Mouse (Mus musculus) bone marrow, adult 2 months (tissue): ENCODE results near the gene Slc27a2. TPM values are rescaled to one million over a fixed set of nuclear protein-coding genes. Genes with fewer than 3 reads are reported as not detected.

Experiments used
- H3K27ac ChIP-seq: fragments of 200-500 bp; 2 replicates; pipeline ENCODE4 v1.5.1; 2012; ENCODE audit warnings: low read depth, mild to moderate bottlenecking, control low read depth, inconsistent platforms, low read length; ENCODE audit not compliant: control insufficient read depth, poor library complexity, insufficient read depth
- H3K4me1 ChIP-seq: fragments of 200-500 bp; 2 replicates; pipeline ENCODE4 v1.6.1; 2011; ENCODE audit warnings: low read length; ENCODE audit not compliant: control insufficient read depth, insufficient read depth
- H3K4me3 ChIP-seq: fragments of 200-500 bp; replicated peaks from 2 replicates; pipeline ENCODE3; 2011; ENCODE audit warnings: mild to moderate bottlenecking, low read depth, low read length, control low read depth; ENCODE audit not compliant: control insufficient read depth
- CTCF ChIP-seq: fragments of 200-500 bp; IDR thresholded peaks from 2 replicates; pipeline ENCODE4 v1.5.1; 2011; ENCODE audit warnings: low read length, control low read depth; ENCODE audit not compliant: control insufficient read depth, insufficient read depth
- POLR2A ChIP-seq: fragments of 200-500 bp; IDR thresholded peaks from 2 replicates; pipeline ENCODE4 v1.6.1; 2011; ENCODE audit warnings: low read depth, mild to moderate bottlenecking, control low read depth, low read length, borderline replicate concordance; ENCODE audit not compliant: control insufficient read depth
- WGBS: fragments of 180-500 bp; shearing (Covaris S2); methylation state at CpG from one replicate; pipeline ENCODE4 v1.1.7; 2018; 5-methylcytosine and 5-hydroxymethylcytosine counted together
- polyA plus RNA-seq: library from polyadenylated mRNA; stranded (reverse); fragments of >200 nt; gene quantifications from 2 replicates; pipeline ENCODE4 v1.2.4, GENCODE M21; 2011; ENCODE audit warnings: low replicate concordance; ENCODE audit not compliant: missing spikeins, insufficient read depth, insufficient read length

Gene Slc27a2
- polyA plus RNA-seq, 1 experiment, result 13.0 TPM

- 85% methylated on average over 1 of the region's 1 CpGs for WGBS
- no peak overlapping the region for H3K4me3 ChIP-seq
- no peak overlapping the region for H3K27ac ChIP-seq
- H3K4me1 ChIP-seq, result no peaks in the 10 kb centered on the region; the same call in 1 of the 2 replicates
- no peak for TF ChIP-seq CTCF
- TF ChIP-seq POLR2A, result no peak
Observed at GRCm38 (mm10) chr2:126572163-126572562, 20.0 kb downstream of the Slc27a2 start.

- no peaks in the 10 kb centered on the region; the same call in 1 of the 2 replicates for H3K4me1 ChIP-seq
- WGBS, result 86% methylated on average over 4 of the region's 4 CpGs
- no peak overlapping the region for H3K27ac ChIP-seq
- H3K4me3 ChIP-seq, result no peak overlapping the region
- no peak for TF ChIP-seq POLR2A
- no peak for TF ChIP-seq CTCF
Observed at GRCm38 (mm10) chr2:126572747-126573146, 20.5 kb downstream of the Slc27a2 start.

- 78% methylated on average over 11 of the region's 11 CpGs for WGBS
- H3K27ac ChIP-seq, result no peak overlapping the region
- no peak overlapping the region for H3K4me3 ChIP-seq
- H3K4me1 ChIP-seq, result no peaks in the 10 kb centered on the region; the same call in 1 of the 2 replicates
- TF ChIP-seq POLR2A (no peak), CTCF (no peak)
Observed at GRCm38 (mm10) chr2:126575391-126576176, 23.4 kb downstream of the Slc27a2 start.

- H3K4me3 ChIP-seq, result no peak overlapping the region
- no peaks in the 10 kb centered on the region; the same call in 1 of the 2 replicates for H3K4me1 ChIP-seq
- WGBS, result 72% methylated on average over 5 of the region's 5 CpGs
- H3K27ac ChIP-seq, result no peak overlapping the region
- TF ChIP-seq CTCF, result no peak
- no peak for TF ChIP-seq POLR2A
Observed at GRCm38 (mm10) chr2:126577362-126577761, 25.2 kb downstream of the Slc27a2 start.

GRCm38 (mm10) chr2:126579282-126579681 lies 27.1 kb downstream of the Slc27a2 start:
- no peaks in the 10 kb centered on the region for H3K4me1 ChIP-seq
- WGBS, result 84% methylated on average over 1 of the region's 1 CpGs
- no peak overlapping the region for H3K27ac ChIP-seq
- no peak overlapping the region for H3K4me3 ChIP-seq
- no peak for TF ChIP-seq CTCF
- TF ChIP-seq POLR2A, result no peak

- WGBS, result 28% methylated on average over 6 of the region's 6 CpGs
- H3K27ac ChIP-seq, result no peak overlapping the region
- no peak overlapping the region for H3K4me3 ChIP-seq
- H3K4me1 ChIP-seq, result peaks cover 3% of the 10 kb centered on the region
- TF ChIP-seq POLR2A (no peak), CTCF (no peak)
Observed at GRCm38 (mm10) chr2:126583960-126584359, 31.8 kb downstream of the Slc27a2 start.

- no peak for TF ChIP-seq POLR2A
- TF ChIP-seq CTCF, result no peak
- peaks cover 3% of the 10 kb centered on the region for H3K4me1 ChIP-seq
- H3K4me3 ChIP-seq, result no peak overlapping the region
- H3K27ac ChIP-seq, result no peak overlapping the region
- WGBS, result 77% methylated on average over 8 of the region's 8 CpGs
Observed at GRCm38 (mm10) chr2:126584621-126585369, 32.6 kb downstream of the Slc27a2 start.

GRCm38 (mm10) chr2:126587468-126587867 lies 35.3 kb downstream of the Slc27a2 start:
- TF ChIP-seq CTCF (no peak), POLR2A (no peak)
- Histone ChIP-seq H3K27ac (no peak overlapping the region), H3K4me1 (peaks cover 3% of the 10 kb centered on the region), H3K4me3 (no peak overlapping the region)
- 41% methylated on average over 3 of the region's 3 CpGs for WGBS

GRCm38 (mm10) chr2:126591304-126591703 lies 39.1 kb downstream of the Slc27a2 start:
- no peak for TF ChIP-seq POLR2A
- TF ChIP-seq CTCF, result no peak
- Histone ChIP-seq H3K4me3 (no peak overlapping the region), H3K27ac (no peak overlapping the region), H3K4me1 (peaks cover 3% of the 10 kb centered on the region)
- WGBS, result 79% methylated on average over 4 of the region's 4 CpGs
